Mouse (Mus musculus) neural tube, embryonic 15.5 days (tissue): ENCODE measurements around the gene Ttc25. TPM values are rescaled to one million over a fixed set of nuclear protein-coding genes. Genes with fewer than 3 reads are reported as not detected.
"Not testable (repeated sequence)": the region's sequence is repeated elsewhere in the genome, so short reads cannot be mapped to it uniquely, and the experiment has no call there.

ENCODE experiments used
- ATAC-seq: fragments of 200-750 bp; cut with Nextera tagmentation; 2 replicates; pipeline ENCODE4 v1.8.0; 2017; ENCODE audit warnings: mild to moderate bottlenecking, moderate TSS enrichment, moderate library complexity; ENCODE audit not compliant: low FRiP score
- H3K27ac ChIP-seq: fragments of 300-500 bp; sonication (generic); replicated peaks from 2 replicates; pipeline ENCODE4 v1.5.1; 2015; ENCODE audit warnings: mild to moderate bottlenecking, inconsistent platforms
- H3K27me3 ChIP-seq: fragments of 300-500 bp; sonication (generic); replicated peaks from 2 replicates; pipeline ENCODE4 v1.6.1; 2015; ENCODE audit warnings: inconsistent platforms
- H3K36me3 ChIP-seq: fragments of 300-500 bp; sonication (generic); 2 replicates; pipeline ENCODE4 v1.6.1; 2015; ENCODE audit warnings: inconsistent platforms
- H3K4me1 ChIP-seq: fragments of 300-500 bp; sonication (generic); 2 replicates; pipeline ENCODE4 v1.6.1; 2015; ENCODE audit warnings: inconsistent platforms
- H3K4me2 ChIP-seq: fragments of 300-500 bp; sonication (generic); 2 replicates; pipeline ENCODE4 v1.6.1; 2015; ENCODE audit warnings: inconsistent platforms, mild to moderate bottlenecking, moderate library complexity
- H3K4me3 ChIP-seq: fragments of 300-500 bp; sonication (generic); replicated peaks from 2 replicates; pipeline ENCODE4 v1.5.1; 2015; ENCODE audit warnings: mild to moderate bottlenecking, inconsistent platforms
- H3K9ac ChIP-seq: fragments of 300-500 bp; sonication (generic); replicated peaks from 2 replicates; pipeline ENCODE4 v1.6.1; 2015; ENCODE audit warnings: mild to moderate bottlenecking, inconsistent platforms
- H3K9me3 ChIP-seq: fragments of 300-500 bp; sonication (generic); replicated peaks from 2 replicates; pipeline ENCODE4 v1.6.1; 2016; ENCODE audit warnings: inconsistent platforms
- WGBS: fragments of 180-500 bp; shearing (Covaris S2); methylation state at CpG from one replicate; pipeline ENCODE4 v1.1.7; 2015; ENCODE audit warnings: mixed read lengths; 5-methylcytosine and 5-hydroxymethylcytosine counted together
- polyA plus RNA-seq: library from polyadenylated mRNA; unstranded; fragments of >200 nt; fragmentation: Nextera tagmentation; extraction: Ambion mirVana; gene quantifications from 2 replicates; pipeline ENCODE4 v1.2.1, GENCODE M21; 2015

The Ttc25 gene
- polyA plus RNA-seq, 1 experiment from 2014 or later: 2.1 TPM

DNA sequence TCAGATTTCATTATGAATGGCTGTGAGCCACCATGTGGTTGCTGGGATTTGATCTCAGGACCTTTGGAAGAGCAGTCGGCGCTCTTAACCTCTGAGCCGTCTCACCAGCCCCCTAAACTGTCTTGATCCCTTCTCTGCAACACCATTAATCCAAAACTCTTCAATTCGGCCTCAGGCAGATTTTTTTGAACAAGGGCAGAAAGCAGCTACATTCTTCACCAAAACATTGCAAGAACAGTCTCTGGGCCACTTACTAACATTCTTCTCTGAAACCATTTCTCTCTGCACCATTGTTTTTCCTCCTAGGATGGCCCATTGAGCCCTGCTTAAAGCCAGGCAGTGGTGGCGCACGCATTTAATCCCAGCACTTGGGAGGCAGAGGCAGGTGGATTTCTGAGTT lies 10.6 kb upstream of the Ttc25 start:
- H3K4me1 ChIP-seq, H3K36me3 ChIP-seq, H3K27ac ChIP-seq, H3K4me2 ChIP-seq, H3K9me3 ChIP-seq, H3K27me3 ChIP-seq, ATAC-seq, H3K4me3 ChIP-seq, H3K9ac ChIP-seq: not testable (repeated sequence)
- 85% methylated on average over 6 of the region's 6 CpGs for WGBS

DNA sequence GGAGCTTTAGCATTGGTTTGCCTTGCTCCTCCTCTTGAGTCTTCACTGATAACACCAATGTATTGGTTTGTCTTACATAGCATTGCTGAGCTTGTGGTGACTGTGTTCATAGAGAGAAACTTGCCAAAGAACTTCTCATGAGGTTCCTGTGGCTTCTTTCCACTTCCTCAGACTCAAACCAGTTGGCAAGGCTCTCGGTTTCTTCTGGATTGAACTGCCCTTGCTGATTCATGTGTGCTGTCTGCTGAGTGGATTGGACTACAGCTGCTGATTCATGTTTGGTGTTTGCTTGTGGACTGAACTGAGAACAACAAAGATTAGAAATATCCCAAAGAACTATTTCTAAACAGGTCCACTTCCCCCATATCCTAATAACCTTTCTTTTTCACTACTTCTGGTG lies 9.4 kb upstream of the Ttc25 start:
- H3K4me3 ChIP-seq: no peak overlapping the region
- H3K27me3 ChIP-seq: no peaks in the 10 kb centered on the region
- H3K4me1 ChIP-seq: no peaks in the 10 kb centered on the region
- H3K9me3 ChIP-seq: no peaks in the 10 kb centered on the region
- WGBS: 88% methylated on average over 1 of the region's 1 CpGs
- no peaks in the 10 kb centered on the region for H3K36me3 ChIP-seq
- no peak overlapping the region for H3K9ac ChIP-seq
- no peak for ATAC-seq
- no peak overlapping the region for H3K4me2 ChIP-seq
- no peak overlapping the region for H3K27ac ChIP-seq

DNA sequence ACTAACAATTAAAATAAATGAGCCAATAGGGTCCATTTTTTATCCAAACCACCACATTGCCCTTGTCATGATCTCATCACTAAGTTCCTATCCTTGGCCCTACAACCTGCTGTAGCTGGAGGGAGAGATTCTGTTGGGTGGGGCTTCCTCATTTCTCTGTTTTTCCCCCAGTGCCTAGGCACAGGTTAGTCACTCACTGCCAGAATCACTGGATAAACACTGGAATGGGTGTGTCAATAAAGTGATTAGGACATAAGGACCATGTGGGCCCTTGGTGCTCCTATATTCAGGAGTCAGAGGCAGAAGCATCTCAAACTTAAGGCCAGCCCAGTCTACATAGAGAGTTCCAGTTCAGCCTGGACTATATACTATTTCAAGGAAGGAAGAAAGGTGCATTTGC lies 8.9 kb upstream of the Ttc25 start:
- ATAC-seq: no peak
- Histone ChIP-seq H3K27me3 (no peaks in the 10 kb centered on the region), H3K27ac (no peak overlapping the region), H3K4me3 (no peak overlapping the region), H3K9me3 (no peaks in the 10 kb centered on the region), H3K4me2 (no peak overlapping the region), H3K9ac (no peak overlapping the region), H3K4me1 (no peaks in the 10 kb centered on the region), H3K36me3 (no peaks in the 10 kb centered on the region)

DNA sequence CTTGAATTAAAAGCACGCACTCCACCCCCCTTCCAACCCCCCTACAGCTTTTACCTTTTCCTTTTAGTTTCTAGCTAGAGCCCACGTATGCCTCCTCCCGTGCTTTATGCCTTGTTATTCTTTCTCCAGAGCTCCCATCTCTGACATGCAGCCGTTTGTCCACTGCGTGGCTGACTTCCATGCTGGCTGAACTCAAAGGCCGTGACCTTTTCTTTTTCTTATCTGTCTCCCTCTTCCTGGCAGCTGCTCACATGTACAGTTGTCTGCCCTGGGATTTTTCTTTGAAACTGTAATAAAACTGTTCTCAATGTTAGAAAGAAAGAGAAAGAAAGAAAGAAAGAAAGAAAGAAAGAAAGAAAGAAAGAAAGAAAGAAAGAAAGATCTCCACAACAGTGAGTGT lies 4.4 kb upstream of the Ttc25 start:
- 55% methylated on average over 6 of the region's 6 CpGs for WGBS
- no peak for ATAC-seq

DNA sequence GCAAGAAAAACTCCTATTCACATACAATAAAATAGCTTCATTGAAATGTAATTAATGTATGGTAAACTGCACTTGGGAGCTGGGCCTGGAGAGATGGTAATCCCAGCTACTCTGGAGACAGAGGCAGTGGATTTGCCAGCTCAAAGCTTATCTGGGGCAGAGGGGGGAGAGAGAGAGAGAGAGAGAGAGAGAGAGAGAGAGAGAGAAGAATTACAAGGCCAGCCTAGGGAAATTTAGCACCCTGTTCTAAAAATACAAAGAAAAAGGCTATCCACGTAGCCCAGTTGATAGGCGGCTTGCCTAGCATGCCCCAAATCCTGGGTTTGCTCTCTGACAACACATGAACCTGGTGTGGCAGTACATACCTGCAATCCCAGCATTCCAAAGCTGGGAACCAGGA lies 3.8 kb upstream of the Ttc25 start:
- H3K36me3 ChIP-seq: no peaks in the 10 kb centered on the region
- H3K4me3 ChIP-seq: no peak overlapping the region
- no peak for ATAC-seq
- no peaks in the 10 kb centered on the region for H3K9me3 ChIP-seq
- H3K4me1 ChIP-seq: peaks cover 15% of the 10 kb centered on the region
- no peak overlapping the region for H3K4me2 ChIP-seq
- H3K27ac ChIP-seq: no peak overlapping the region
- no peaks in the 10 kb centered on the region for H3K27me3 ChIP-seq
- WGBS: 87% methylated on average over 2 of the region's 2 CpGs
- no peak overlapping the region for H3K9ac ChIP-seq

More for the DNA sequence above, 4.4 kb upstream of the Ttc25 start:
- Histone ChIP-seq H3K4me2 (no peak overlapping the region), H3K27me3 (no peaks in the 10 kb centered on the region), H3K4me1 (peaks cover 11% of the 10 kb centered on the region), H3K9ac (no peak overlapping the region), H3K36me3 (no peaks in the 10 kb centered on the region), H3K4me3 (no peak overlapping the region), H3K27ac (no peak overlapping the region), H3K9me3 (no peaks in the 10 kb centered on the region)

DNA sequence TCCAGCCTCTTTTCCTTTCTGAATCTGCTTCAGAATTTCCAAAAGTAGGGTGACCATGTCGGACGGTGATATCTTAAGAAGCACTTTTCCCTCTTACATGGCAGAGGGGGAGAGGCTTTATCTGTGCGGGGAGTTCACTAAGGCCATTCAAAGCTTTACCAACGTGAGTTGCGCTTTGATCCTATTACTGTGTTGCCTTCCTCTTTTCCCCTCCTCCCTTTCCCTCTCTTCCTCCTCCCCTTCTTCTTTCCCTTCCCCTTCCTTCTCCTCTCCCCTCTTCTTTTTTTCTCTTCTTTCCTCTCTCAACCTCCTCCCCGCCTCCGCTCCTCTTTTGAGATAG lies 309 bp downstream of the Ttc25 start:
- H3K4me1 ChIP-seq: peaks cover 15% of the 10 kb centered on the region
- peak; percentile 35; the same call in 1 of the 2 replicates for ATAC-seq
- H3K4me2 ChIP-seq: peak overlapping the region; percentile 88
- H3K27me3 ChIP-seq: no peaks in the 10 kb centered on the region
- H3K27ac ChIP-seq: peak overlapping the region; percentile 77
- WGBS: 28% methylated on average over 7 of the region's 7 CpGs
- no peaks in the 10 kb centered on the region for H3K9me3 ChIP-seq
- H3K4me3 ChIP-seq: peak overlapping the region; percentile 47
- no peaks in the 10 kb centered on the region for H3K36me3 ChIP-seq
- H3K9ac ChIP-seq: peak overlapping the region; percentile 60

DNA sequence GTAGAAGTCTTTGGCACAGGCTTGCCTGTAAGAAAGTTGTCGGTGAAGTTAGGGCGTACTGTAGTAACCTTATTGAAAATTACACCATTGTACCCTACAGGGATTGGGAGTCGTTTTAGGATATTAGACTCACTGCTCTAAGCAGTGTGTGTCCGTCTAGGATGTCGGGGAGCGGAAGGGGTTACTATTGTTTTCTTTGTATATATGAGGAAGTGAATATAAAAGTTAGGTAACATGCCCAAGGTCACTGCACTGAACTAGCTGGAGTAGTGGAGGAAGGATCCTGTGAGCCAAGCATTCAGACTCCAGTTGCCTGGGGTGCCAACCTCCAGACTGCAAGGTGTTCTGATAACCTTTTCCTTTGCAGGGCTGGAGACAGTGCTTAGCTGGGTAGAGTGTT lies 1.5 kb downstream of the Ttc25 start:
- H3K9me3 ChIP-seq: no peaks in the 10 kb centered on the region
- H3K36me3 ChIP-seq: no peaks in the 10 kb centered on the region
- H3K4me2 ChIP-seq: no peak overlapping the region
- no peak overlapping the region for H3K27ac ChIP-seq
- no peak overlapping the region for H3K4me3 ChIP-seq
- WGBS: 92% methylated on average over 6 of the region's 6 CpGs
- no peak overlapping the region for H3K9ac ChIP-seq
- peaks cover 15% of the 10 kb centered on the region for H3K4me1 ChIP-seq
- H3K27me3 ChIP-seq: no peaks in the 10 kb centered on the region
- no peak for ATAC-seq

DNA sequence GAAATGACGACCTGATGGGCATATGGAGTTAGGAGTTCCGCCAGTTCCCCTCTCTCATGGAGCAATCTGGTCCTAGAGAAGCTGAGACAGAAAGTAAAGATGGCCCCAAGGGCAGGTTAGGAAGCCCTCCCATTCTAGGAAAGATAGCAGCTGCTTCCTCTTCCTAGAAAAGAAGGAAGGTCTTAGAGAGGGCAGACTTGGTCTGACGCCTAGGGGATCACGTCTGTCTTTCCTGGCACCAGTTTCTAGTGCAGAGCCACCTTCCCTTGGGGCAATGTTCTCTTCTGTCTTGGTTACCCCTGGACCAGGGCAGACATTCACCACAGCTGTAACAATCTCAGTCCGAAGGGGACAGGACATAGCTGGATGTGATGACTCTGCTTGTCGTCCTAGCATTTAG lies 2.7 kb downstream of the Ttc25 start:
- H3K27me3 ChIP-seq: no peaks in the 10 kb centered on the region
- ATAC-seq: no peak
- H3K27ac ChIP-seq: no peak overlapping the region
- no peaks in the 10 kb centered on the region for H3K36me3 ChIP-seq
- no peaks in the 10 kb centered on the region for H3K9me3 ChIP-seq
- H3K4me2 ChIP-seq: no peak overlapping the region
- H3K4me3 ChIP-seq: no peak overlapping the region
- H3K9ac ChIP-seq: no peak overlapping the region
- WGBS: 83% methylated on average over 6 of the region's 6 CpGs
- H3K4me1 ChIP-seq: peaks cover 15% of the 10 kb centered on the region

DNA sequence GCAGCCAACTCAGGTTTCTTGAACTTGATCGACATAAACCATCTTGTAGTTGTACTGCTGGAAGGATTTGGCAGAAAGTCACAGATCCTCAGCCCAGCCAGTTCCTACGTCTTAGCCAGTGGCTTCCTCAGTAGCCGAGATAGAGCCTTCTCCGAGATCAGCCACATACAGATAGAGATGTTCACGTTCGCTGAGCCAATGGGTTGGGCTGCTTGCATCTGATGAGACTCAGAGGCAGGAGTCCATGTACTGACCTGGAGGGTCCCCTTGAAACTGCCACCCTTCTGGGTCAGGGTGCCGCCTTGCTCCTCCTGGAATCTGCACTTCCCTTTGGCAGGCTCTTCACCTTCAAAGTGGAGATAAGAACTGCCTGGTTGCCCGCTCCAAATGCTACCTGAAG lies 4.1 kb downstream of the Ttc25 start:
- no peaks in the 10 kb centered on the region for H3K36me3 ChIP-seq
- H3K27me3 ChIP-seq: no peaks in the 10 kb centered on the region
- 89% methylated on average over 8 of the region's 8 CpGs for WGBS
- H3K4me1 ChIP-seq: peaks cover 15% of the 10 kb centered on the region
- no peak overlapping the region for H3K4me2 ChIP-seq
- no peaks in the 10 kb centered on the region for H3K9me3 ChIP-seq
- no peak for ATAC-seq
- no peak overlapping the region for H3K4me3 ChIP-seq
- no peak overlapping the region for H3K9ac ChIP-seq
- no peak overlapping the region for H3K27ac ChIP-seq

DNA sequence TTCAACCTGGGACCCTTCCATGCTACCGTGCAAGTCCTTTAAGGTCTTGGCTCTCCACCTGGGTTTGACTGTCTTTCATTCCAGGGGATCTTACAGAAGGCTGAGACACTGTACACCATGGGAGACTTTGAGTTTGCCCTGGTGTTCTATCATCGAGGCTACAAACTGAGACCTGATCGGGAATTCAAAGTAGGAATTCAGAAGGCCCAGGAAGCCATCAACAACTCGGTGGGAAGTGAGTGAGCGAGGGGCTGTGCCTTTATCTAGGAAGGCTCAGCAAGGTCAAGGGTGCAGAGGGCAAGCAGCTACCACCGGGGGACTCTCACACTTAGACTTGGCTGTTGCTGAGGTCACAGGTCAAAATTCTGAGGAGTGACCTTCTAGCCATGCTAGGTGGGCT lies 4.7 kb downstream of the Ttc25 start:
- no peak for ATAC-seq
- Histone ChIP-seq H3K9ac (no peak overlapping the region), H3K9me3 (no peaks in the 10 kb centered on the region), H3K36me3 (no peaks in the 10 kb centered on the region), H3K4me1 (peaks cover 12% of the 10 kb centered on the region), H3K4me2 (no peak overlapping the region), H3K27ac (no peak overlapping the region), H3K27me3 (no peaks in the 10 kb centered on the region), H3K4me3 (no peak overlapping the region)
- WGBS: 84% methylated on average over 6 of the region's 6 CpGs

DNA sequence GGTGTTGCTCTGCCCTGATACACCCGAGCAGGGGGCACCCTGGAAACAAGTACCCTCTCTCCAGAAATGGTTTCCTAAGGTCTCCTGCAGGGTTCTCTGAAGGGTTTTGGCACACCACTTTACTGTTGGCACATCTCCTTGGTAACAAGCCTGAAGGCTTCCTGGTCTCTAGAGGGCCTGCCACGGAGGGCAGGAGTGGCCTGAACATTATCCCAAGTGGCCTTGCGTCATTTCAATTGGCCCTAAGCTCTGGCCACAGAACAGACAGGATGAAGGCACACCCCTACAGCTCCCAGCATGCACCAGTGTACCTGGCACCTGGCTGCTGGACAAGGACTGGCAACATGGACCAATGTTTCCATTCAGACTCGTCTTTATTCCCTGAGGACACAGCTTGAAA lies 7.4 kb downstream of the Ttc25 start:
- H3K4me1 ChIP-seq: peaks cover 2% of the 10 kb centered on the region; the same call in 1 of the 2 replicates
- H3K36me3 ChIP-seq: no peaks in the 10 kb centered on the region
- ATAC-seq: no peak
- H3K27ac ChIP-seq: no peak overlapping the region
- H3K9me3 ChIP-seq: no peaks in the 10 kb centered on the region
- H3K9ac ChIP-seq: no peak overlapping the region
- no peak overlapping the region for H3K4me2 ChIP-seq
- no peak overlapping the region for H3K4me3 ChIP-seq
- WGBS: 77% methylated on average over 4 of the region's 4 CpGs
- no peaks in the 10 kb centered on the region for H3K27me3 ChIP-seq

DNA sequence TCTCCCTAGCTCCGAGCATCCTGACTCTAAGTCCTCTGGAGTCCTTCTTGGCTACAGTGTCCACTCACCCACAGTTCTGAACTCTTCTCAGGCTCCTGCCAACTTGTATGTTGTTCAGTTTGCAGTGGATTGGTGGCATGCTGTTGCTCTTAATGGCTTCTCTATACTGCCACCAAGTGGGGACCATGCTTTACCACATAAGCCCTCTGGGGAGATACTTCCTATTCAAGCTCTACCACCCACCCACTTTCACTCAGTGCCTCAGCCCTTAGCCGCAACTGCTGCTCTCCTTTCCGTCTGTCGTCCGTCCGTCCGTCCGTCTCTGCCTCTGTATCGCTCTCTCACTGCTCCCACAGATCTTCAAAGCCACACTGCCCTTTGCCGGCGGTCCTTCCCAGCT lies 10.2 kb downstream of the Ttc25 start:
- no peaks in the 10 kb centered on the region for H3K27me3 ChIP-seq
- WGBS: 20% methylated on average over 11 of the region's 11 CpGs
- no peaks in the 10 kb centered on the region for H3K9me3 ChIP-seq
- H3K4me3 ChIP-seq: no peak overlapping the region
- H3K4me2 ChIP-seq: peak overlapping the region; percentile 36
- H3K9ac ChIP-seq: peak overlapping the region; percentile 30; the same call in 1 of the 2 replicates
- no peak overlapping the region for H3K27ac ChIP-seq
- no peaks in the 10 kb centered on the region for H3K36me3 ChIP-seq
- H3K4me1 ChIP-seq: peaks cover 2% of the 10 kb centered on the region; the same call in 1 of the 2 replicates
- no peak for ATAC-seq

DNA sequence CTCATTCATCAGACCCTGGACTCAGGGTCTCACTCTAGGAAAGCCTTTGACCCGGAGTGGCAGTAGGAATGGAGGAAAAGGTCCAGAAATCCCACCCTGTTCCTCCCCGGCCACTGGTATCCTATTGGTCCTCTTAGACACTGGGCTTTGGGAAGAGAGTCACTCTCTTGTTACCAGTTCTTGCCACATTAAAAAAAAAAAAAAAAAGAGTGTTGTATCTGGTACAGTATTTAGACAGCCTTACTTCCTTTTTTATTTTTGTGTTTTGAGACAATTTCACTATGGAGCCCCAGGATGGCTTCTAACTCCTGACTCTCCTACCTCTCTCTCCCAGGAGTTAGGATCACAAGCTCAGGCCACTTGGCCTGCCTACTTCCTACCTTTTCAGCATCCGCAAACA lies 12.2 kb downstream of the Ttc25 start:
- Histone ChIP-seq H3K9ac (no peak overlapping the region), H3K27me3 (no peaks in the 10 kb centered on the region), H3K4me3 (no peak overlapping the region), H3K4me1 (peaks cover 2% of the 10 kb centered on the region; the same call in 1 of the 2 replicates), H3K36me3 (no peaks in the 10 kb centered on the region), H3K4me2 (no peak overlapping the region), H3K9me3 (no peaks in the 10 kb centered on the region), H3K27ac (no peak overlapping the region)
- ATAC-seq: no peak
- 81% methylated on average over 3 of the region's 3 CpGs for WGBS
